Mouse (Mus musculus): ENCODE results near the gene BC051019. TPM values are rescaled to one million over a fixed set of nuclear protein-coding genes. Genes with fewer than 3 reads are reported as not detected.

Gene BC051019
- polyA plus RNA-seq, 1 experiment from 2014 or later: 0.24 TPM

DNA sequence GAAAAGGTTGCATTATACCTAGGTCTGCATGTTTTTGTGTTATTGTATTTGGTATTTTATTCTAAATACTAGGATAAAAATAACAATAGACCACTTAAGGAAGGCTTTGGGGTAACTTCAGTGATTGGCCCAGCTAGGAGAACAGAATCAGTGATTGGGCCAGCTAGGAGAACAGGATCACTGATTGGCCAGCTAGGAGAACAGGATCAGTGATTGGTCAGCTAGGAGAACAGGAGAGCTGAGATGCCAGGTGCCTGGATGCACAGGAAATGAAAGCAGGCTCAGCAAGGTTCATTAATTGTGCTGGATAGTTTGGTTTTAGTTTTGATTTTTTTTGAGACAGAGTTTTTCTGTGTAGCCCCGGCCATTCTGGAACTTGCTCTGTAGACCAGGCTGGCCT is 42.8 kb downstream of the BC051019 start:
- H3K27me3 ChIP-seq: no peaks in the 10 kb centered on the region

DNA sequence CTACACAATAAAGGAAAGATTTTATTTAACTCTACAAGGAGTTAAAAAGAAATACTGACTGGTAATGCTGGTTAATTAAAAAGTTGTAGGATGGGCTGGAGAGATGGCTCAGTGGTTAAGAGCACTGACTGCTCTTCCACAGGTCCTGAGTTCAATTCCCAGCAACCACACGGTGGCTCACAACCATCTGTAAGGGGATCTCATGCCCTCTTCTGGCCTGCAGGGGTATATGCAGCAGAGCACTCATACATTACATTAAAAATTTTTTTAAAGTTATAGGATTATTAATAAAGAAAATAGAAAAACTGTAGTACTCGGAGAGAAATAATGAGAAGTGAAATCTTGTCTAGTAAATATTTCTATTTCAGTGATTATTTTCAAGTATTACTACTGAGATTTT is 43.4 kb downstream of the BC051019 start:
- Histone ChIP-seq H3K9me3 (replicated peaks) (no peaks in the 10 kb centered on the region), H3K27ac (no peak overlapping the region), H3K4me1 (replicated peaks) (no peaks in the 10 kb centered on the region), H3K9ac (no peak overlapping the region), H3K4me2 (no peak overlapping the region), H3K4me3 (no peak overlapping the region), H3K27me3 (no peaks in the 10 kb centered on the region), H3K36me3 (no peaks in the 10 kb centered on the region)
- no peak for ATAC-seq (replicated peaks; ENCODE audit: insufficient number of reproducible peaks, insufficient read depth, low FRiP score, low read depth)
- WGBS: 85% methylated on average over 2 of the region's 2 CpGs

More for the DNA sequence above, 42.8 kb downstream of the BC051019 start:
- Histone ChIP-seq H3K27ac (no peak overlapping the region), H3K4me2 (no peak overlapping the region), H3K4me1 (replicated peaks) (0 out of 2 replicates have a peak, but pooled peaks cover 2% of the 10 kb centered on the region), H3K9me3 (replicated peaks) (no peaks in the 10 kb centered on the region), H3K4me3 (no peak overlapping the region), H3K9ac (no peak overlapping the region), H3K36me3 (no peaks in the 10 kb centered on the region)
- 94% methylated on average over 1 of the region's 1 CpGs for WGBS
- no peak for ATAC-seq (replicated peaks; ENCODE audit: insufficient number of reproducible peaks, insufficient read depth, low FRiP score, low read depth)

GRCm38 (mm10) chr7:109674944-109675628 is 48.6 kb downstream of the BC051019 start:
- no peak overlapping the region for H3K4me2 ChIP-seq
- no peak overlapping the region for H3K9ac ChIP-seq
- WGBS: 60% methylated on average over 4 of the region's 4 CpGs
- no peak overlapping the region for H3K4me3 ChIP-seq
- H3K36me3 ChIP-seq: no peaks in the 10 kb centered on the region
- H3K9me3 ChIP-seq (replicated peaks): no peaks in the 10 kb centered on the region
- H3K27me3 ChIP-seq: no peaks in the 10 kb centered on the region
- ATAC-seq (replicated peaks; ENCODE audit: insufficient number of reproducible peaks, insufficient read depth, low FRiP score, low read depth): no peak
- H3K27ac ChIP-seq: no peak overlapping the region
- peaks cover 24% of the 10 kb centered on the region for H3K4me1 ChIP-seq (replicated peaks)

DNA sequence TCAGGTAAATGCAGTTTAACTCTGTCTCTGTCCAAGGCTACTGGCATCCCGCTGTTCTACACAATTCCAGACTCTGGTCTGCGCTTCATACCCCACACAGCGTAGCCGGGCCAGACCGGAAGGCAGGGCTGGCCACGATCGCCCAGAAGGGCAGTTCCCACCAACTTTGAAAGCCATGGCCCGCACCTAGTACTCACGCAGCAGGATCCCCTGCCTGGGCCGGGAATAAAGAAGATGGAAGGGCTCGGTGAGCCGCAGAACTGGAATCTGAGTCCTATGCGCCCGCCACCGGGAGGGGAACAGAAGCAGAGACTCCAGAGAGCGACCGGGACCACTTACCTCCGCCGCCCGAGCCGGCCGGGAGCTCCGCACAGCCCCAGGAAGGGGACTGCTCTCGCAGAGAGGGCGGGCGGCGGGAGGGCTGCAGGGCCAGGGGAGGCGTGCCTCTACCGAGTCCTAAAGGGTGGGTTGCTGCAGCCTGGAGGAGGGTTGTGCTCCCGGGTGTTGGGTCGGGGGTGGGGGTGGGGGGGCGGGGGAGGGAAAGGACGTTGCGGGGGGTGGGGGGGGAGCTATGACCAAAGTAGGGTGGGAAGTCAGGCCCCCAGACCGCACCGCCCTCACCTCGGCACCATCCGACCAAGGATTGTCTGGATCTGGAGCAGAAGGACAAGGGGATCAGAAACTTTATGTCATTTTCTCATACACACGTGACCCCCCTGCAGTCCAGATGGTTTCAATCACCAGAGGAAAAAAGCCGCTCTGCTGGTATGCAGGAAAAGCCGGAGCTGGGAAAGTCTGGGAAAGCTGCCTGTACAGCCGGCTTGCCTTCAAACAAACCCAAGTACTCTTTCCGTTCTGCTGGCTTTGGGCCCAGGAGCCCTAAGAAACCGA is 51.8 kb downstream of the BC051019 start:
- ATAC-seq (replicated peaks; ENCODE audit: insufficient number of reproducible peaks, insufficient read depth, low FRiP score, low read depth): peak; percentile 95
- H3K9me3 ChIP-seq (replicated peaks): no peaks in the 10 kb centered on the region
- H3K4me1 ChIP-seq (replicated peaks): peaks cover 30% of the 10 kb centered on the region
- peak overlapping the region; percentile 89 for H3K4me3 ChIP-seq
- peak overlapping the region; percentile 84 for H3K4me2 ChIP-seq
- WGBS: under 1% methylated on average over 39 of the region's 44 CpGs
- no peaks in the 10 kb centered on the region for H3K27me3 ChIP-seq
- H3K27ac ChIP-seq: peak overlapping the region; percentile 98
- H3K9ac ChIP-seq: peak overlapping the region; percentile 95
- no peaks in the 10 kb centered on the region for H3K36me3 ChIP-seq

DNA sequence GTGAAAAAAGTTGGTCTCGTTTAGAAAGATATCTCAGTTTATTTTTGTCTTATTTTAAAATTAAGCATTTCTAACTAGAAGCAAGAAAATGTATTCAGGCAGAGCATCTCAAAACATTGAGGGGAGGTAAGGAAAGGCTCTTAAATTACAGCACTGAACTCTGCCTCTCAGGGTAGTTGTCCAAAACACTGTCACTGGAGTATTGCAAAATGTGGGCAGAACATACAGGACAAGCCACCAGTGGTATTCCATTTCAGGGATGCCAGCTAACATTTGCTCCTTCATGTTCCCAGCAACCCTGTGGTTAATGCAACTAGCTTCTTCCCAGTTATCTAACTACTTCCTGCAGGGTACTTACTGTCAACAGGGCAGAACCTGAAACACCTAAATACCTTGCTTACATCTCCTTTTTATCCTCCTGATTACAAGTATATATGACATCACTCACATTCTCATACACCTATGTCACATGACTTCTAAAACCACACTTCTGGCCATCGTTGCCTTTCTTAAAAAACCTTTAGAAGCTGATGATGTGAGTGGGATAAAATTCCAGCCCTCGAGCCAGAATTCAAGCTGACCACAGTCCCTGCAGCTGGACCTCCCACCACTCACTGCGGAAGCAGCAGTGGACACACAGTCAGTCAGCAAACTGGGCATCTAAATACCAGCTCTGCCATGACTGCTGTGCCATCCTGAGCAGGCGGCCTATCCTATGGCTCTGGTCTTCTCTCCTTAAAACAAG is 54.1 kb downstream of the BC051019 start:
- Histone ChIP-seq H3K36me3 (no peaks in the 10 kb centered on the region), H3K27me3 (no peaks in the 10 kb centered on the region), H3K9ac (no peak overlapping the region), H3K4me3 (peak overlapping the region; percentile 10; the same call in 1 of the 2 replicates), H3K27ac (no peak overlapping the region), H3K9me3 (replicated peaks) (no peaks in the 10 kb centered on the region), H3K4me1 (replicated peaks) (peaks cover 30% of the 10 kb centered on the region), H3K4me2 (peak overlapping the region; percentile 42)
- no peak for ATAC-seq (replicated peaks; ENCODE audit: insufficient number of reproducible peaks, insufficient read depth, low FRiP score, low read depth)
- 67% methylated on average over 5 of the region's 5 CpGs for WGBS

DNA sequence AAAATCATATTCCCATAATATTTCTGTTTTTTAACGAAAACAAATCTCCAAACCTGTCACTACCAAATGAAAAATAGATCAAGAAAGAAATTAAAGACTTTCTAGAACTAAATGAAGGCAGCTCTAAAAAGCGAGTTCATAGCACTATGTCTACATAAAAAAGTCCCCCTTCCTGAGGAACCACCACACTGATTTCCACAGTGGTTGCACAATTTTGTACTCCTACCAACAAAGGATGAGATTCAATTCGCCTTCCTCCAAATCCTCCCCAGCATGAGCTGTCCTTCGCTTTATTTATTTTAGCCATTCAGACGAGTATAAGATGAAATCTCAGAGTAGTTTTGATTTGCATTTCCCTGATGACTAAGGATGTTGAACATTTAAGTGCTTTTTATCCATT is 57.0 kb downstream of the BC051019 start:
- Histone ChIP-seq H3K4me1 (replicated peaks) (peaks cover 21% of the 10 kb centered on the region), H3K9me3 (replicated peaks) (no peaks in the 10 kb centered on the region), H3K4me3 (no peak overlapping the region), H3K4me2 (no peak overlapping the region), H3K27me3 (no peaks in the 10 kb centered on the region), H3K27ac (no peak overlapping the region), H3K9ac (no peak overlapping the region), H3K36me3 (no peaks in the 10 kb centered on the region)
- 78% methylated on average over 5 of the region's 5 CpGs for WGBS
- no peak for ATAC-seq (replicated peaks; ENCODE audit: insufficient number of reproducible peaks, insufficient read depth, low FRiP score, low read depth)

GRCm38 (mm10) chr7:109662626-109663025 is 61.0 kb downstream of the BC051019 start:
- H3K27me3 ChIP-seq: no peaks in the 10 kb centered on the region
- no peak overlapping the region for H3K27ac ChIP-seq
- no peak overlapping the region for H3K9ac ChIP-seq
- H3K4me3 ChIP-seq: no peak overlapping the region
- no peaks in the 10 kb centered on the region for H3K36me3 ChIP-seq
- no peak for ATAC-seq (replicated peaks; ENCODE audit: insufficient number of reproducible peaks, insufficient read depth, low FRiP score, low read depth)
- WGBS: 88% methylated on average over 4 of the region's 4 CpGs
- peaks cover 10% of the 10 kb centered on the region for H3K4me1 ChIP-seq (replicated peaks)
- no peak overlapping the region for H3K4me2 ChIP-seq
- H3K9me3 ChIP-seq (replicated peaks): no peaks in the 10 kb centered on the region

Other genes with a start within 250 kb of the BC051019 start
- gene Trim66, start 215.7 kb downstream of the BC051019 start, polyA plus RNA-seq (2015; fragmentation: Nextera tagmentation; extraction: Ambion mirVana): 0.01 TPM in 1 of 2 replicates, not detected in the other
- gene Rpl27a, start 204.7 kb downstream of the BC051019 start, polyA plus RNA-seq (2015; fragmentation: Nextera tagmentation; extraction: Ambion mirVana): 70.7 and 72.1 TPM in 2 replicates
- 30.4 and 35.5 TPM in 2 replicates for gene St5, start 20.2 kb downstream of the BC051019 start, polyA plus RNA-seq (2015; fragmentation: Nextera tagmentation; extraction: Ambion mirVana)
- 31.6 and 33.2 TPM in 2 replicates for gene Akip1, start 20.2 kb downstream of the BC051019 start, polyA plus RNA-seq (2015; fragmentation: Nextera tagmentation; extraction: Ambion mirVana)
- 0.36 TPM in 1 of 2 replicates, not detected in the other for gene Ascl3, start 7.9 kb upstream of the BC051019 start, polyA plus RNA-seq (2015; fragmentation: Nextera tagmentation; extraction: Ambion mirVana)
- 56.4 and 57.1 TPM in 2 replicates for gene Tmem9b, start 29.0 kb upstream of the BC051019 start, polyA plus RNA-seq (2015; fragmentation: Nextera tagmentation; extraction: Ambion mirVana)
- 0.26 and 0.82 TPM in 2 replicates for gene Nrip3, start 58.2 kb upstream of the BC051019 start, polyA plus RNA-seq (2015; fragmentation: Nextera tagmentation; extraction: Ambion mirVana)
- gene Scube2, start 141.8 kb upstream of the BC051019 start, polyA plus RNA-seq (2015; fragmentation: Nextera tagmentation; extraction: Ambion mirVana): 8.5 and 9.8 TPM in 2 replicates
- 37.8 and 38.7 TPM in 2 replicates for gene Dennd5a, start 236.6 kb upstream of the BC051019 start, polyA plus RNA-seq (2015; fragmentation: Nextera tagmentation; extraction: Ambion mirVana)